Mouse (Mus musculus) lung, postnatal 10 days (tissue): ENCODE measurements around the gene Ctdsp1.

Experiments used
- DNase-seq: peaks from one replicate; pipeline ENCODE4 v3.0.0; 2021

The Ctdsp1 gene

GRCm38 (mm10) chr1:74390924-74391748, at the start of gene Ctdsp1:
Gene Ctdsp1, plus strand, starts transcription at chr1:74391509.
- peak; percentile 99 for DNase-seq

GRCm38 (mm10) chr1:74341898-74342297, 49.4 kb upstream of the Ctdsp1 start:
- no peak for DNase-seq

DNA sequence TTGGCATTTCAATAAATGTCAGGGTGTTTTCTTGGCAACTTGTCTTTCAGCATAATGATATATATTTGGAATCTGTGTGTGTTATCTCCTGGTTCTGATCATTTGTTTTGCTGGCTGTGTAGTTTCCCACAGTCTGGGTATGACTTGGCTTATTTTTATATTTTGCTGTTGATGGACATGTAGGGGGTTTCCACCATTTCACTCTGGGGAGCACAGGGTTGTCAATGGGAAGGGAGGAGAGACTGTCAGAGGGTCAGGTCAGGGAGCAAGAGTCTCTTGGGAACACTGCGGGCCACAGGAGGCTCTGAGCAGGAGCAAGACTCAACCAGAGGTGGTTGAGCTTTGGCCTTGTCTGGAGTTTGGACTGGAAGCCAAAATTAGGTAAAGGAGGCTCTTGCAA, 49.0 kb upstream of the Ctdsp1 start:
- DNase-seq: no peak

GRCm38 (mm10) chr1:74343161-74343560, 48.1 kb upstream of the Ctdsp1 start:
- no peak for DNase-seq

DNA sequence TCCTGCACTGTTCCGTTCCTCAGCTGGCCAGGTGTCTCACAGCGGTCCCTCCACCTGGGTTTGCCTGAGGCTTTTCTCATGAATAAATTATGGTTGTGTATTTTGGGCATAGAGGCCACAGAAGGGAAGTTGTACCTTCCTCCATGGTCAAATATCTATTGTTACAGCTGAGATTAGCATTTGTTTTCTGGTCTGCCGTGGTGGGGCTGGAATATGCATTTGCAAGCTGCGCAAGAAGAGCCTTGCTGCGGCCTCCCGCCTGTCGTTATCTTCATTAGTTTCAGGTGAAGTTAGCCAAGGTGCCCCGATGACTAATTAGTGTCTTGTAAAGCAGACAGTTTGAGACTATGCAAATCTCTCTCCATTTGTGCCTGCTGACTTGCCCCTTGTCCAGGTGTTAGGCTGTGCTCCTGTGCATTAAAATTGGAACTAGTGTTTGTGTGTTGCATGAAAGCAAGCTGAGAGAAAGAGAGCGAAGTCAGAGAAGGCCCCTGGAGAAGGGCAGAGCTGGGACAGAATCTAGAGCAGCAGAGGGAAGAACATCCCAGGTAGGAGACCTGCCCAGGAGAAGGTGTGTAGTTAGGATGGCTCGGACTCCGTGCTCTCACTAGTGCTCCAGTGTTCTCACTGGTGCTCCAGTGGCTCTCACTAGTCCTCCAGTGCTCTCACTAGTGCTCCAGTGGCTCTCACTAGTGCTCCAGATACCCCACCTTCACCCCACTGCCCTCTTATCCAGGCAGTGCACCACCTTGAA, 47.0 kb upstream of the Ctdsp1 start:
- DNase-seq: no peak

DNA sequence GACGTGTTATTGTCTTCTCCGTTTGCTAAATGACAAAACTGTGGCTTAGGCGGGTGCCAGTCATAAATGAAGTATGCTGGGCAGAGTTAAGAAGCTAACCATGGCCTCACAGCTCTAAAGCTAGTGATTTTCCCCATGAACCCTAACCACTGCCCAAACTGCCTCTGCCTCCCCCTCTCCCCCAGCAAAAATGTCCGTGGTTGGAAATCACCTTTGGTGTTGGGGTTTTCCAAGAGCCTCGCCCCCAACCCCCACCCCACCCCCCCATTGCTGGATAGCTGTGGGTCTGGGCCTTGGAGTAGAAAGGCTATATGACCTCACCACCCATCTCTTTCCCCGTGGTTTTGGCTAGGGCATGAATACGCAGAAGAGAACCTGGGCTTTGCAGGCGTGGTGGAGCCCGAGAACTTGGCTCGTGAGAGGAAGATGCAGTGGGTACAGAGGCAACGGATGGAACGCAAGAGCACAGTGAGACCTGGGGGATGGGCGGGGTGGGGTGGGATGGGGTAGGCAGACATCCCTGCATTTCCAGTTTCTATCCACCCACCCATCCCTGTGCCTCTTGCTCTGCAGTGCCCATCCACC, 40.0 kb upstream of the Ctdsp1 start:
- no peak for DNase-seq

- DNase-seq: no peak
These were observed 38.7 kb upstream of the Ctdsp1 start for GRCm38 (mm10) chr1:74352532-74353096.

DNA sequence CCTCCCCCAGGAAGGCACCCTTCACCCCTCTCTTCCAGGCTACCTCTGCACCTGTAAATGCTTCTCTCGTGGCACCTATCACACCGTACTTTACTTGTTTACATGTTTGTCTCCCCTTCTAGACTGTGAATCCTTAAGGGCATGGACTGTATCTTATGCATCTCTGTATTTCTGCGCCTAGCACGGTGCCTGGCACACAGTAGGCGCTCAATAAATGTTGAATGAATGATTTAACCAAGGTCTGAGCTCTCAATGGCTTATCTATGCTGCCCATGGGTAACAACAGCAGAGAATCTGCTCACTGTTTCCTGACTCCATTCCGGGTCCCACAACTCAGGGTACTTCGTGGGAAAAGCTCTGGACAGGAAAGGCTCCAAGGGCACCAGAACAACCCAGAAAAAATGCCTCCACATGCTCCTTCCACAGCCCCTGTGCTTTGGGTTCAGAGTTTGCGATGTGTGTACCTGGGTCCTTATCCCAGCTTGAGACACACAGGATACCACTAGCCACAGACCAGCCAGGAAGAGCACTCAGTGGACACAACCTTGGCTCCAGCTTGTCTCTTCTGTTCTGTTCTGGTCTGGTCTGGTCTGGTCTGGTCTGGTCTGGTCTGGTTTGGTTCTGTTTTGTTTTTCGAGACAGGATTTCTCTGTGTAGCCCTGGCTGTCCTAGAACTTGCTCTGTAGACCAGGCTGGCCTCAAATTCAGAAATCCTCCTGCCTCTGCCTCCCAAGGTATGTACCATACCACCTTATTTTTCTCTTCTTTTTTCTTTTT, 37.7 kb upstream of the Ctdsp1 start:
- DNase-seq: no peak

GRCm38 (mm10) chr1:74357531-74357930, 33.8 kb upstream of the Ctdsp1 start:
- DNase-seq: no peak

GRCm38 (mm10) chr1:74359952-74360517, 31.3 kb upstream of the Ctdsp1 start:
- no peak for DNase-seq

GRCm38 (mm10) chr1:74361812-74362211, 29.5 kb upstream of the Ctdsp1 start, which contains the start of gene Catip:
Gene Catip, plus strand, starts transcription at chr1:74362108.
- DNase-seq: peak; percentile 92

- DNase-seq: no peak
These were observed 28.7 kb upstream of the Ctdsp1 start for GRCm38 (mm10) chr1:74362325-74363229.

- DNase-seq: no peak
These were observed 27.9 kb upstream of the Ctdsp1 start for GRCm38 (mm10) chr1:74363437-74363836.

DNA sequence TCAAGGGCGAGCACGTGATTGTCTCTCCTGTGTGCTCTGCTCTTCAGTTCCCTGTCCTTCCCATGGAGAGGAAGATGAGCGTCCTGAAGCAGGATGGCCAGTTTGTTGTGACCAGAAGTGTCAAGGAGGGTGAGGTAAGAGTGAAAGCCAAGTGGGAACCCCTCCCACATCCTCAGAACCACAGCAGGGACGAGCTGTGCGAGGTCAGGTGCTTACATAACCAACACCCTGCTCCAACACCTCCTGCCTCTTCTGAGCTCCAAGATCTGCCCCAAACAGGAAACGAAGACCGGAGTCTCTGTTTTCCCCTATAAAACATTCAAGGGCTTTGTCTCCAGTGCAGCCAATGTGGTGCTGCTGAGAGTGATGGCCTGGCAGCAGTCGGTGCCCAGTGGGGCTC, 27.0 kb upstream of the Ctdsp1 start:
- no peak for DNase-seq

GRCm38 (mm10) chr1:74367886-74368645, 23.2 kb upstream of the Ctdsp1 start:
- peak; percentile 79 for DNase-seq

- no peak for DNase-seq
These were observed 21.3 kb upstream of the Ctdsp1 start for GRCm38 (mm10) chr1:74370040-74370439.

GRCm38 (mm10) chr1:74373372-74373771, 17.9 kb upstream of the Ctdsp1 start:
- DNase-seq: no peak

- no peak for DNase-seq
These were observed 16.3 kb upstream of the Ctdsp1 start, which contains the start of gene Slc11a1 for GRCm38 (mm10) chr1:74374980-74375379. Gene Slc11a1, plus strand, starts transcription at chr1:74375195.

- no peak for DNase-seq
These were observed 15.7 kb upstream of the Ctdsp1 start for GRCm38 (mm10) chr1:74375561-74375960.

GRCm38 (mm10) chr1:74376396-74376795, 14.9 kb upstream of the Ctdsp1 start:
- no peak for DNase-seq
